Mouse (Mus musculus): Measurements from ENCODE around the gene Rph3al. TPM values are rescaled to one million over a fixed set of nuclear protein-coding genes. Genes with fewer than 3 reads are reported as not detected.

Gene Rph3al
- total RNA-seq, 2 experiments from 2014 or later = 14.5 to 14.8 TPM

DNA sequence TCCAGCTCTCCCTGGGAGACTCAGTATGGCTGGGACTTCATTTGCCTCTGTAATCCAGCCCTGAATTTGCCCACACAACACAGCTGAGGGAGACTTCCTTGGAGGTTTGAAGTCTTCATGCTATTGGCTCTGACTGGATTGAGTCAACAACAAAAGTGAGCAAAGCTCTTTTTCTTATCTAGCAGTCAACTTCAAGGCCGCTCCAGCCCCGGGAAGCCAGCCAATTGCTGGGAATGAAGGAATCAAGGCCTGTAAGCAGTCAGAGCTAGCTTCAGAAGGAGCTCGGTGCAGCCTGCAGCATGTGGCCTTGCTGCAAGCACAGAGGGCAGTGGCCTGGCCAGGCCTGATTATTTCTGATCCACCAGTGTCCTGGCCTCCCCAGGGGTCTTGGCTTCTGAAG, 126.3 kb downstream of the Rph3al start:
- DNase-seq = peak; percentile 98 to 99

GRCm38 (mm10) chr11:75810526-75810925, 127.7 kb downstream of the Rph3al start:
- DNase-seq = no peak

DNA sequence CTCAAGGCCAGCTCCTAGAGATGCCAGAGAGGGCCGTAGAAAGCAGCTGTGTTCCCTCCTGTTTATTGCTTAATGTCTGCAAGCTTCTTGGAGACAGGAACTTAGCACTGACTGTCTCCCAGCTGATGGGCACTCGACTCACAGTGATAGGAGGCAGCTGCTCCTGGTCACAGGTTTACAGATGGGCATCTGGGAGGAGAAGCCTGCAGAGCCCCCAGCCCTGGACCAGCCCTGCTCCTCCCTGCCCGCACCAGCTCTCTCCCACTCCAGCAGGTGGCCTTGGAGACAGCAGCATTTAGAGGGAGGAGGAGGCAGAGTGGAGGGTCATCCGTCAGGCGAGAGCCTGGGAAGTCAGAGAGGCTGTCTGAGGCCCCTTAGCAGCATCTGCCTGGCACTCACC, 130.7 kb downstream of the Rph3al start:
- DNase-seq = peak; percentile 51 to 53

- DNase-seq = no peak
Measured at GRCm38 (mm10) chr11:75801771-75802550, 136.3 kb downstream of the Rph3al start.

- DNase-seq = no peak
Measured at GRCm38 (mm10) chr11:75801369-75801768, 136.9 kb downstream of the Rph3al start.

DNA sequence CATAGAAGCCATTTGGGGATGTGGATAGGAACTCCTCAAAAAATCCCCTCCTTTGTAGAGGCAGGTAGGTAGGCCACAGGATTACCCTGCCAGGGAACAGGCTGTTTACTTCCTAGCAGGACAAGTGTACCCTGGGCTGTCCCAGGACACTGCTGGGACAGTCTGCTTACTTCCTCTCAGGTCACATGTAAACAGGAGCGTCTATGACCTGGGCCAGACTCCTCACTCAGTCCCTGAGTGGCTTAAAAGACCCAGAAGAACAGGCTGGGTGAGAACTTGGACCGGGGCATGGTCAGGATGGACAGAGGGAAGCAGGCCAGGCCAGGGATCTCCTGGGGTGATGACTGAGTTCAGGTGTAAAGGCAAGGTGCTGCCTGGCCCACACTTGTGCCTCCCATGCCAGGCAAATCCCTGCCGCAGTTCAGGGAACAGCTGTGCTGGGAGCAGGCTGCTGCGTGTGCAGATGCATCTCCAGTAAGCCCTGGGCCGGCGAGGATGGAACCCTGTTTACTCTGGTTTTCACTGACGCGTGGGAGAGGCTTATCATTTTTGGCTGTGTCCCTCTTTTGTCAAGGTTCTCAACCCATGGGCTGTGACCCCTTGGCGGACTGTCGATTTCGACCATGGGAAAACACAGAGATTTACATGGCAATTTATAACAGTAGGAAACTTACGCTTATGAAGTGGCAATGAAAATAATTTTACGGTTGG, 141.5 kb downstream of the Rph3al start:
- DNase-seq = no peak

GRCm38 (mm10) chr11:75796029-75796445, 142.2 kb downstream of the Rph3al start, which contains the start of gene Doc2b:
Gene Doc2b, minus strand, starts transcription at chr11:75796049.
- peak; percentile 78 to 85 for DNase-seq

GRCm38 (mm10) chr11:75795321-75795636, 142.9 kb downstream of the Rph3al start:
- DNase-seq = no peak

GRCm38 (mm10) chr11:75794602-75795320, 143.5 kb downstream of the Rph3al start:
- peak; percentile 61 to 74 for DNase-seq

DNA sequence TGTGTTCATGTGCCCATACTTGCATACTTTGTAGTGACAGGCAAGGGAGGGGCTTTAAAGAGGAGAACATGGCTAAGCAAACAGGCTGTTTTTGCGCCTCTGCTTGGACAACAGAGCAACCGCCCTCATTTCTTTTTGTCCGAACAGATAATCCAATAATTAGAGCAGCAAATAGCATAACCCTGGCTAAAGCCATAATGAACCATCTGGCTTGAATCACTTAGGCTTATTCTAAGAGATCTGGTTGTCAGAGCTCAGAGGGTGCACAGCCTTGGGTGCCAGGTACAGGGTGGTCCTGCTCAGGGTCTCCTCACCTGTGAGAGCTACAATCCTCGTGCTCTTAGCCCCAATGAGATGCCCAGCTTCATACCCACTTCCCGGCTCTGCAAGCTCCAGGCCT, 144.9 kb downstream of the Rph3al start:
- DNase-seq = no peak

- peak in 1 of 2 experiments; percentile 43 for DNase-seq
Measured at GRCm38 (mm10) chr11:75792535-75792934, 145.7 kb downstream of the Rph3al start.

DNA sequence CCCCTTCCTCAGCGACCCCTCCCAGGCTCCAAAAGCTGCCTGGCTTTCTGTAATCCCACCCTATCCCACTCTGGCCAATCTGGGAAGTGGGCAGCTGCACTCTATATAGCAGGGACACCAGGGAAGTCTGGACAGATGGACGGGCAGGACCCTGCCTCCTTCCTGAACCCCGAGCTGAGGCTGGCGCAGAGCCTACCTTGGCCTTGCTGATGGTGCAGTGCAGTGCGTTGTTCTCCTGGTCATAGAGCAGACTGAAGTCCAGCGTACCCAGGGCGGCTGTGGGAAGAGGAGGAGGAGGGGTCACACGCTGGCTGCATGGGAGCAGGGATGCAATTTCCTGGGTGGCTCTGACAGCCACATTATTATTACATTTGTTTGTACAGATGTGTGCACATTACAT, 152.3 kb downstream of the Rph3al start:
- DNase-seq = no peak

GRCm38 (mm10) chr11:75783799-75784198, 154.4 kb downstream of the Rph3al start:
- no peak for DNase-seq

DNA sequence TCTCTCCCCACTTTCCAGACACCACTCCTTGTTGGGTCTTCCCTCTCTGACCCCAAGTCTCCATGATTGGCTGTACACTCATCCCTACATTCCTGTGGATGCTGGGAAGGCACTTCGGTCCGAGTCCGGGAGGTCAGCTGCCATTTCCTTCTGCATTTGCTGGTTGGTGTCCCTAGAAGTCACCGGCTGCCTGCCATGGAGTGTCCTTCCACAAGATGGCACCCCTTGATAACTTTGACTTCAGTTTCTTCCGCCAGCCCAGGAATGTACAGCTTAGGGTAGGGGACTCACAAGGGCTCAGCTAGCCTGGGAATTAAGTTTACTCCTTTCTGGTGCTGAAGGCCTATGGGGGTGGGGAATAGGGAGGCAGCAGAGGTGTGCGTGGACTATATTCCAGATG, 156.3 kb downstream of the Rph3al start:
- peak; percentile 76 to 82 for DNase-seq

Other genes with a start within 250 kb of the Rph3al start
- gene Ywhae, start 205.6 kb downstream of the Rph3al start, total RNA-seq (2021) = 100 to 1,000 TPM; 594 to 617 TPM
- 10 to 100 TPM; 14.1 to 17.5 TPM for gene Doc2b, start 142.4 kb downstream of the Rph3al start, total RNA-seq (2021)
- not detected for gene 1700016K19Rik, start 61.5 kb upstream of the Rph3al start, total RNA-seq (2021)
- 10 to 100 TPM; 19.6 to 28.8 TPM for gene Rflnb, start 89.4 kb upstream of the Rph3al start, total RNA-seq (2021)
- gene Vps53, start 241.2 kb upstream of the Rph3al start, total RNA-seq (2021) = 10 to 100 TPM; 49.2 to 54.2 TPM
- gene Fam57a, start 241.2 kb upstream of the Rph3al start, total RNA-seq (2021) = 1 to 10 TPM; 4.8 to 4.9 TPM

Data from adrenal gland, postnatal 36 days (tissue).